Mouse (Mus musculus) layer of hippocampus, postnatal 25 days (tissue): Measurements from ENCODE around the gene Tnk1. TPM values are rescaled to one million over a fixed set of nuclear protein-coding genes. Genes with fewer than 3 reads are reported as not detected.
"Not testable (repeated sequence)": the region's sequence is repeated elsewhere in the genome, so short reads cannot be mapped to it uniquely, and the experiment has no call there.

Source experiments
- DNase-seq, 2 experiments: peaks; one replicate each; pipeline ENCODE4 v3.0.0; 2022; ENCODE audit warnings: mixed read lengths in 2 of 2, low spot score in 1 of 2; ENCODE audit errors: extremely low spot score in 1 of 2
- total RNA-seq, 2 experiments: library from RNA; stranded (reverse); gene quantifications; 2 replicates each; pipeline ENCODE4 v1.2.3; 2021

Gene Tnk1
- total RNA-seq, 2 experiments from 2014 or later, result not detected

DNA sequence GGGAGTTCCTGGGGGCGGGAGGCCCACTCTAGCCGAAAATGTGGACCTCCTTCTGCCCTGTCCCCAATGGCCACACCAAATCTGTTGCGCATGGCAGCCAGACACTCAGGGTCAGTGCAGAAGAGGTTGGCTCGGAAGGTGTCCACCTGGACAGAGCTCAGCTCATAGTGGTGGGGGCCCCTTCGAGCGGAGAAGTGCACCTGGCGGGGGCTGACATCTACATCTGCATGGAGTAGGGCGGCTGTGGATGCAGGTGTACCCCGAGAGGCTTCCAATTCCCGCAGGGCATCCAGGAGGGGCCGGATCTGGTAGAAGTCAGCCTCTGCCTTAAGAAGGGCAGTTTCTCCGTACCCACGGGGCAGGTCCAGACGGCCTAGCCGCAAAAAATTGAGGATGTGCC is 21.2 kb upstream of the Tnk1 start:
- no peak for DNase-seq

DNA sequence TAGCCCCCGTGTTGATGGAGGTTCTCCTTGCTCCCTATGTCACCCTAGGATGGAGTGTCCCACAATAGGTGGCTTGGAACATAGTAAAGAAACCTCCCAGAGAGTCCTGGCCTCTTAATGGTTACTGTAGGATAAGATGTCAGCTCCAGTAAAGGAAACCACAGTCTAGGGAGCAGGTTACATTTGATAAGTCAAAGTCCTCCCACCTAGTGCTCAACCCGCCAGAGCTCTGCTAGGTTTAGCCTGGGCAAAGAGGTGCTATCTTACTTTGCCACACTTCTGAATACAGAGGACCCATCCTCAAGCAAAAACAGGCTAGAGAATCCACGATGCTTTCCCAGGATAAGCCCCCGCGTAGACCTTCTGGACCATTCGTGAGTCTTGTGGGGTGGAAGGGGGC is 20.4 kb upstream of the Tnk1 start:
- DNase-seq, result no peak

- no peak for DNase-seq
Measured at GRCm38 (mm10) chr11:69878399-69878798, 19.9 kb upstream of the Tnk1 start.

DNA sequence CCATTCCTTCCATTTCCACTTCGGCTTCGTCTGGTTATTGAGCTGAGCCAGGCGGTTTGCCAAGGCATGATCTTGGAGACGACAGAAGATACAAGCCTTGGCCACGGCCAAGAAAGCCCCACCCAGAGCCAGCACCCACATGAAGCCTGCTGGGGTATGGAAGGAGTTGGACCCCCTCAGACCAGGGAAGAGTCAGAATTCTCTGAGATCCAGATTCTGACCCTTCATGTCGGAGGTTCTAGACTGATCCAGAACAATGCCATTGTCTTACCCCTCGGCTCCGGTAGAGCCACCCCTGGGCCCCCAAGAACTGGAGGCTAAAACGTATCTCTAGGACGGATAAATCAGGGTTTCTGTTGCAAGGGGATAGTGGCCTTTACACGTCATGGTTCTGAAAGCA is 19.3 kb upstream of the Tnk1 start, which contains the start of gene Tmem95:
Gene Tmem95, minus strand, starts transcription at position 141 of the 400 bp plus-strand sequence.
- DNase-seq, result no peak

DNA sequence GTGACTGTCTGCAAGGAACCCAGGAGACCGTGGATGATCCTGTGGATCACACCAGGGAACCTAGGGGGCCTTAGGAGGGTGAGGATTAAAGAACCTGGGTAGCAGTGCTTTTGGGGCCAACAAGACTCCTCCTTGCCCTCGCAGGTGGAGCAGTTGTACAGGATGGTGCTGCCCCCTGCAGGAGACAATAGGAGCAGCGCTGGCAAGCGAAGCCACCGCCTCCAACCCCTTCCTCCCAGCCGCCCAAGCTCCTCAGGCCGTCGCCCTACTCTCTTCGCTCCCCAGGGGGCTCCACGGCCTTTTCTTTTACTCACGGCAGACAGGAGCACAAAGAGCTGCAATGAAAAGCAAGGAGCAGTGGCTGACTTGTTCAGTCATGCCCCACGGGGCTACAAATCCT is 18.3 kb upstream of the Tnk1 start:
- peak; percentile 75 to 85 for DNase-seq

DNA sequence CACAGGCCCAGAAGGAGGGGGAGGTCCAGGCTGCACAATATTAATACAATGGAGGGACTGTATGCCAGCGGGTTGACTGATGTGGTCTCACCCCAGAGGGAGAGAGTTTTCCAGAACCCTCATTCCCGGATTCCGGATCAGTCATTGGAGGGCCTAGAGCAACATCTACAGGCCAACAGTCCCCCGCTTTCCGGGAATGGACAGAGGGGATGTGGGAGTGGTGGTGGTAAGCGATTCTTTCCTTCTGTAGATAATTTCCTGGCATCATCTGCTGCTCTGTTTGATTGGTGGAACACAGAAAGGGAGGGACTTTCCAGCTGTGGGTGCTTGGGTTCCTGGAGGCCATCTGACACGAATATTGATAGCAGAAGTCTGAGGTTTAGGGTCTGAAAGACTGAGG is 17.7 kb upstream of the Tnk1 start:
- DNase-seq, result peak in 1 of 2 experiments; percentile 30

DNA sequence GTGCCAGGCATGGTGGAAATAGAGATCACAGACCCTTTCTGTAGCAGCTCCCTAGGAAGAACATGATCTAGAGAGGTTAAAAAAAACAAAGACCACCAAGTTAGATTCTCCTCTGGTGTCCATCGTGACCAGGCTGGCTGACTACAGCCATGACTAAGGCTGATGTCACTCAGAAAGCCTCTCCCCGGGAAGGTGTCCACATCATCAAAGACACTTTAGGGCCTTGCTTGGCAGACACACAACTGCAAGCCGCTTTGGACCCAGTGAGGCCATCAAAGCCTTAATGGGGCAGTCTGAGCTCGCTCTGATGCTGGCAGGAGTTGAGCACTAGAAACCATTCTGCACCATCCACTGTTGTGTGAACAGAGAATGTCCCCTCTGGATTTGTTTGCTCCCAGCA is 13.9 kb upstream of the Tnk1 start:
- no peak for DNase-seq

GRCm38 (mm10) chr11:69871822-69872221 is 13.3 kb upstream of the Tnk1 start:
- DNase-seq, result no peak

- no peak for DNase-seq
Measured at GRCm38 (mm10) chr11:69870289-69871069, 11.9 kb upstream of the Tnk1 start.

DNA sequence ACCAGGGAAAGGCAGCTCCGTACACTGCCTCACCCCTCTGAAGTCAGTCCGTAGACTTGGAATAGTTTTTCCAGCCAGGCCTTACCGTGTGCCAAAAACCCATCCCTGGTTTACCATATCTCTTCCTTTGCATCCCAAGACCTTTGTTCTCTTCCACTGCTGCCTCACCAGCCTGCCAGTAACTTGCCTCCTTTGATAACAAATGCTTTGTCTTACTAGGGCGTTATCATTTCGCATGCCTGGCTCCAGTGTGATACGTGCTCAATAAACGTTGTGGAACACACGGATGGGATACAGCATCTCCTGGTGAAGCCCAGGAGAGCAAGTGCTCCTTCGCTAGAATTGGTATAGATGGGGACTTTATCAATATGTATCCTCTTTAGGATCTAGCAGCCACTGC is 8.8 kb upstream of the Tnk1 start:
- no peak for DNase-seq

GRCm38 (mm10) chr11:69865561-69865960 is 7.0 kb upstream of the Tnk1 start:
- no peak for DNase-seq

DNA sequence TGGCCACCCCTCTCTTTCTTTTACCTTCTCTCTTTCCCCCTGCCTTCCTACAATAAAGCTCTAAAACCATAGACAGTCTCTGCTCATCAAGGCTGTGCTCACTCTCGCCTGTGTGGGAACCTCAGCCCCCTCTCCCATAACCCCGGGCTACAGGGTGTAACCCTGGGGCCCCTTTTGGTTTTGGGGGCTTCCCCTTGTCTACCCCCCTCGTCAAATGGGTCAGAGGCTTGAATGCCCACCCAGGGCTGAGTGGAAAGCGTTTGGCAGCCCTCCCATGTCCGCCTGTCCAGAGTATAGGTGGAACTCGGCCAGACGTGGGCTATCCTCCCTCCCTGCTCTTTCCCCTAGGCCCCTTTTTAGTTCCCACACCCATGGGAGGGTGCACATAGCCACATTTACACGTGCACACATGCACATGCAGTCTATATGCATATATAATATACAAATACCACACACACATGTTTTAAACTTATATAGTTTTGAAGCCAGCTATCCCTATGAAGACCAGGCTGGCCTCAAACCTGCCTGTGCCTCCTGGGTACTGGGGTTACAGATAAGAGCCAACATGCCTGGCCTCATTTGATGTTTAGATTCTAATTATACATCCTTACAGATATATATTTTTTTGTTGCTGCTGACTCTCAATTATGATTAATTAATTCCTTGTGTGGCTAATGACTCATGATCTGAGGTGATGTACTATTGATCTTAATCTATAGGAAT is 5.8 kb upstream of the Tnk1 start:
- no peak for DNase-seq

DNA sequence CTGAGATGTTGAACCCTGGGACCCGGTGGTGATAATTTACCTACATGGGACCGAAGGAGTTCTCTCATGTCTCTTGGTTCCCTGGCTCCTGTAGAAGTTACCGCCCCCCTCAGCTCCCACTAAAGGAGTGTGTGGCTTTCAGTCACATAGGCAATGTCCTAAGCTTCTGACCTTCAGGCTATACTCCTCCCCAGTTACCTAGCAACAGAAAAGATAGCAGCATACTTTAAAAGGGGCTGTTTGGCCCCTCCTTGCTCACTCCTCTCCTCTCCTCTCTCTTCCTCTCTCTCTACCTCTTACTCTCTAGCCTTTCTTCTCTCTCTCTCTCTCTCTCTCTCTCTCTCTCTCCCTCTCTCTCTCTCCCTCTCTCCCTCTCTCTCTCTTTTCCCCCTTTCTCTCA is 5.2 kb upstream of the Tnk1 start:
- DNase-seq, result not testable (repeated sequence)

- peak in 1 of 2 experiments; percentile 33 for DNase-seq
Measured at GRCm38 (mm10) chr11:69855347-69855746, 3.2 kb downstream of the Tnk1 start.

- DNase-seq, result no peak
Measured at GRCm38 (mm10) chr11:69854680-69855079, 3.9 kb downstream of the Tnk1 start.

DNA sequence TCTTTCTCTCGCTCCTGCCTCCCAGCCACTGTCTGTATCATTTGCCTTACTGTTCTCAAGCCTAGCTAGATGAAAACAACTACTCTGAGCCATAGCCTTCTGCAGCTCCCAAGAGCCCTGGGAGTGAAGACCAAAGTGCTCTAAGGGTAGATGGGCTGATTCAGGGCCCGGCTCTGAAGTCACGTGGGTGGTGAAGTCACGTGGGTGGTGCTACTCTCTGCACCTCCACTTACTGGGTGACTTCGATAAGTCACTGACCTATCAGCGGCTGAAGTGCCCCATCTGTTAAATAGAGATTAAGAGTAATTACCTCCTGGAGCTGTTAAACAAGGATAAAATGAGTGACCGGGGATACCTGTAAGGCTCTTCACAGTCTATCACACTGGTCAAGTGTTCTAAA is 4.5 kb downstream of the Tnk1 start:
- DNase-seq, result no peak

GRCm38 (mm10) chr11:69850754-69851153 is 7.8 kb downstream of the Tnk1 start:
- DNase-seq, result no peak

DNA sequence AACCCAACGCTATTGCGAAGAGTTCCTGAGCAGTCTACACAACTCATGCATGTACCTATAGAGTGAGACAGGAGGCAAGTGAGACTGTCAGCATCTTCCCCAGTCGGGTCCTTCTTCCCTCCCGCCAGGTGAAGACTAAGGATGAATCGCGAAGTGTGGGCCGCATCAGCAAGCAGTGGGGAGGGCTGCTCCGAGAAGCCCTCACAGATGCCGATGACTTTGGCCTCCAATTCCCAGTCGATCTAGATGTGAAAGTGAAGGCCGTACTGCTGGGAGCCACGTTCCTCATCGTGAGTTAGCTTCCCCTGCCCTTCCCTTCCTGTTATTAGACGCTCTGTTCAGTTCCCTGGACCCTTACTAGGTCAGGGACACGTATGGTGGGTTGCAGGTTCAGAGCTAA is 8.6 kb downstream of the Tnk1 start:
- DNase-seq, result no peak

DNA sequence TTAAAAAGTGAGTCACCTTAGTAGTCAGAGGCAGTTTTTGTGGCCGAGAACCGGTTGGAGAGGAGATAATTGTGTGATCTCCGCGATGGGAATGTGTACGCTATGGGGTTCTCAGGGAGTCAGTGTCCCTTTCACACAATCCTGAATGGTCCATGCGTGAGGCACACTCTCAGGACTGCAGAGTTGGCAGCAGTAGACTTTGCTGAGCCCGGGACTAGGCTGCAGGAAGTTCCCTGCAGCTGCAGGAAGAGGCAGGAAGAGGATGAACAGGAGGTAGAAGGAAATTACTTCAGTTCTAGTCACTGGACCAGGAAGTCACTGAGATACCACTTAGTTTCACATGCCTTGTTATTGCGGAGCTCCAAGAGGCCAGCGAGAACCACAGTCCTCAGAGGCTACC is 9.4 kb downstream of the Tnk1 start:
- no peak for DNase-seq

GRCm38 (mm10) chr11:69848021-69848420 is 10.5 kb downstream of the Tnk1 start:
- no peak for DNase-seq

- no peak for DNase-seq
Measured at GRCm38 (mm10) chr11:69846738-69847688, 11.5 kb downstream of the Tnk1 start.
